Mouse (Mus musculus) liver, embryonic 16.5 days (tissue): ENCODE measurements around the gene Ugcg. TPM values are rescaled to one million over a fixed set of nuclear protein-coding genes. Genes with fewer than 3 reads are reported as not detected.
"Not testable (repeated sequence)": the region's sequence is repeated elsewhere in the genome, so short reads cannot be mapped to it uniquely, and the experiment has no call there.

ENCODE experiments used
- ATAC-seq: fragments of 200-750 bp; cut with Nextera tagmentation; 2 replicates; pipeline ENCODE4 v1.8.0; 2017; ENCODE audit warnings: low read depth, mild to moderate bottlenecking, moderate number of reproducible peaks, moderate library complexity
- H3K27ac ChIP-seq: fragments of 300-500 bp; sonication (generic); 2 replicates; pipeline ENCODE4 v1.5.1; 2014; ENCODE audit warnings: mild to moderate bottlenecking, low read length
- H3K27me3 ChIP-seq: fragments of 300-500 bp; sonication (generic); 2 replicates; pipeline ENCODE4 v1.6.1; 2014; ENCODE audit warnings: low read depth, low read length, mixed read lengths; ENCODE audit not compliant: control insufficient read depth, insufficient read depth
- H3K36me3 ChIP-seq: fragments of 300-500 bp; sonication (generic); 2 replicates; pipeline ENCODE4 v1.6.1; 2014; ENCODE audit warnings: mild to moderate bottlenecking; ENCODE audit not compliant: control insufficient read depth, insufficient read depth
- H3K4me1 ChIP-seq: fragments of 300-500 bp; sonication (generic); 2 replicates; pipeline ENCODE4 v1.6.1; 2014; ENCODE audit warnings: low read depth, low read length, mixed read lengths; ENCODE audit not compliant: control insufficient read depth
- H3K4me2 ChIP-seq: fragments of 300-500 bp; sonication (generic); 2 replicates; pipeline ENCODE4 v1.6.1; 2014; ENCODE audit warnings: low read depth, low read length, mixed read lengths
- H3K4me3 ChIP-seq: fragments of 300-500 bp; sonication (generic); 2 replicates; pipeline ENCODE4 v1.5.1; 2014; ENCODE audit warnings: low read depth, mild to moderate bottlenecking, low read length
- H3K9ac ChIP-seq: fragments of 300-500 bp; sonication (generic); 2 replicates; pipeline ENCODE4 v1.6.1; 2014; ENCODE audit warnings: low read depth, low read length
- H3K9me3 ChIP-seq: fragments of 300-500 bp; sonication (generic); replicated peaks from 2 replicates; pipeline ENCODE4 v1.6.1; 2016; ENCODE audit warnings: low read length; ENCODE audit not compliant: control insufficient read depth
- WGBS: fragments of 180-500 bp; shearing (Covaris S2); extraction: QIAGEN DNeasy Blood & Tissue Kit; methylation state at CpG from one replicate; pipeline ENCODE4 v1.1.7; 2014; ENCODE audit not compliant: insufficient replicate concordance; 5-methylcytosine and 5-hydroxymethylcytosine counted together
- polyA plus RNA-seq: library from polyadenylated mRNA; unstranded; fragments of >200 nt; fragmentation: Nextera tagmentation; extraction: Ambion mirVana; gene quantifications from 2 replicates; pipeline ENCODE4 v1.2.1, GENCODE M21; 2015

Ugcg gene
- polyA plus RNA-seq, 1 experiment from 2014 or later: 4.6 TPM

DNA sequence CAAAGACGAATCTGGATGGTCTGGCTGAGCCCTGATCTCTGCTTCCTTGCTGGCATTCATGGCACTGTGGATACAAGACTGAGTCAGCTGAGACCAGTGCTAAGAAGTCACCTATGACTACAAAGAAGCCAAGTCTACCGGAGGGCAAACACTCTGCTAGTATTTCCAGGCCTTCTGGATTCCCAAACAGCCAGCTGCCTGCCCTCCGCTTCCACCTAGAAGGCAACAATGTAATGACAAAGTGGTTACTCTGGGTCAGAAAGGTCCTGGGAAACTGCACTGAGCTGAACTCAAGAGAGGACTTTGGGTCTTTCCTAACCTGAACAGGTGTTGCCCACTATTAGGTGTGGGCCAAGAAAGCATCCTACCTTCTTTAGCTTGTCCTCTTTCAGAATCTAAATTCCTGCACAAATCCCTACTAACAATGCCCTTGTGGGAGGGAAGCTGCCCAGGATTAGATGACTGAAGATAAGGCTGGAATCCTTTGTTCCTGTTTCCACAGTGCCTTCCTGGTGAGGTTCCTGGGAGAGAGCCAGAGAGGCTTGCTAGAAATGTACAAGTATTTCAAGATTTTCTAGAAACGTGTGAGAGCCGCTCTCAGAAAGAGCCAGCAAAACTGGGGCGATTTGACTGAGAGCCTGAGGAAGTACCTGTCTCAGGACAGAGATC is 63.5 kb downstream of the Ugcg start:
- no peaks in the 10 kb centered on the region for H3K36me3 ChIP-seq
- no peak overlapping the region for H3K9ac ChIP-seq
- H3K4me3 ChIP-seq: no peak overlapping the region
- no peak overlapping the region for H3K4me2 ChIP-seq
- H3K27ac ChIP-seq: no peak overlapping the region
- H3K4me1 ChIP-seq: peaks cover 30% of the 10 kb centered on the region
- no peaks in the 10 kb centered on the region for H3K27me3 ChIP-seq
- 68% methylated on average over 6 of the region's 6 CpGs for WGBS
- no peaks in the 10 kb centered on the region for H3K9me3 ChIP-seq
- no peak for ATAC-seq

DNA sequence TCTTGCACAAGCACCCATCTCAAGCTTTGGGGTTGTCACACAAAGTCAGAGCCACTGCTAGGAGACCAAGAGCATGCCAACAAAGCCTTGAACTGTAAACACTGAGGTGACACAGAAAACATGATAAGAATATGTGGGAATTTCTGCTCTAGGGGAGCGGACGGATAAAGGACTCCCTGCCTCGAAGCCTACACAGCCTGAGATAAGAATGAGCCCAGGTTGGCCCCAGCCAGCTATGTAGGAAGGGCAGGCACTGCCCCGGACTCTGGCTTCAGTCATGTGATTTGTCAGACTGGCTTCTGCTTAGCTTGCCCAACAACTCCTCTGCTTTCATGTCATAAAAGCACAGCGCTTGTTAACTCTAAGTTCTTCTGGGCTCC is 64.0 kb downstream of the Ugcg start:
- ATAC-seq: peak; percentile 57; the same call in 1 of the 2 replicates
- H3K27ac ChIP-seq: no peak overlapping the region

DNA sequence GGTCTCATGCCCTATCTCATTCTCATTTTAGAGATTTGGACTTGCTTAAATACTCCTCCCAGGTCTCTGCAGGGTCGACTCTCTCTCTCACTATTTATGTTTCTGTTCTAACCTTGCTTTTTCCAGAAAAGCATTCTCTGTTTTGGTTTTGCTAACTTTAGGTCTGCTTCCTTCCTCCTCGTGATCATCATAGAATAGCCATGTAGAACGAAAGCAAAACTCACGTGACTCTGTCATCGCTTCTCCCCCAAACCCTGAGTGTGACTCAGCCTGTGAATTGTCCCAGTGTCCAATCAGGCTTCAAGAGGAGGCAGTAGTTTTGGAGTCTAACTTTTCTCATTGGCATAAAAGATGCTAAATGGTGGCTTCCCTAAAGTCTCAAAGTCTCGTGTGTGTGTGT is 65.3 kb downstream of the Ugcg start:
- 50% methylated on average over 6 of the region's 6 CpGs for WGBS
- Histone ChIP-seq H3K36me3 (no peaks in the 10 kb centered on the region), H3K27me3 (no peaks in the 10 kb centered on the region), H3K9ac (no peak overlapping the region), H3K27ac (peak overlapping the region; percentile 7; the same call in 1 of the 2 replicates), H3K4me3 (no peak overlapping the region), H3K4me2 (no peak overlapping the region), H3K4me1 (peaks cover 20% of the 10 kb centered on the region), H3K9me3 (no peaks in the 10 kb centered on the region)
- no peak for ATAC-seq

More for the DNA sequence above, 64.0 kb downstream of the Ugcg start:
- Histone ChIP-seq H3K9ac (no peak overlapping the region), H3K36me3 (no peaks in the 10 kb centered on the region), H3K4me3 (no peak overlapping the region), H3K4me2 (no peak overlapping the region), H3K4me1 (peaks cover 26% of the 10 kb centered on the region), H3K9me3 (no peaks in the 10 kb centered on the region), H3K27me3 (no peaks in the 10 kb centered on the region)
- 27% methylated on average over 5 of the region's 5 CpGs for WGBS

DNA sequence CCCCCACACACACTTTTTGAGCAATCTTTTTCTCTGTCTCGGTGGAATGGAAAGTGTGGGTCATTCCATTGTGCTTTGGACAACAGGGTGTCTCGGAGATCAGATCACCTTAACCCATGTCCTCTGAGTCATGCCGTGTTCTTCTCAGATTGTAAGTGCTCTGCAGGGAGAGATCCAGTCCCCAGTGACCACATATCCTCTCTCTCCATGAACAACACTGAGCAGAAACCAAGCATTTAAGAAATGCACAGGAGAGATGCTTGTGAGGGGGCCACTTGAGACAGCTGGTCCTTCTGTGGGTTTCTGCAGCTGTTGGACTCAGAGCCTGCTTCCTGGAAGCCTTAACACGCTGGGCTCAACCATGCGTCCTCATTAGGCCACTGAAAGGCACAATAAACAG is 66.9 kb downstream of the Ugcg start:
- Histone ChIP-seq H3K36me3 (no peaks in the 10 kb centered on the region), H3K9ac (no peak overlapping the region), H3K4me2 (no peak overlapping the region), H3K4me3 (no peak overlapping the region), H3K4me1 (peaks cover 29% of the 10 kb centered on the region), H3K27me3 (no peaks in the 10 kb centered on the region), H3K27ac (no peak overlapping the region), H3K9me3 (no peaks in the 10 kb centered on the region)
- no peak for ATAC-seq
- 59% methylated on average over 5 of the region's 5 CpGs for WGBS

DNA sequence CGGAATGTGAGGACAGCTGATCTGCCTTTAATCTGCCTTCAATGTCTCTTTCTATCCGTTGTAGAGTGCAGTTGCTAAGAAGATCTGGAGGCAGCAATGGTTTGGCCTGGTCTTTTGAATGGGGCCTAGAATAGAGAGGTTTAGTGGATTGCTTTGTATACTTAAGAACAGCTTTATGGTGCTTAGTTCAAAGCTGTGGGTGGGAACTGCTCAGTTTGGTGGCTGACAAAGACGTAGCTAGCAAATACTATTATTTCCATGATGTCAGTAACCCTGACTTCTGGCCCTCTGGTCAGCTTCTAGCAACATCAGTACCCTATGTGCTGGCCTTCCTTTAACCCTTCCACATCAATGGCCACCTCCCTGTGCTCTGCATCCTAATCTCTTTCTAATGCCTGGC is 68.8 kb downstream of the Ugcg start:
- no peaks in the 10 kb centered on the region for H3K36me3 ChIP-seq
- no peak overlapping the region for H3K27ac ChIP-seq
- H3K9ac ChIP-seq: no peak overlapping the region
- H3K4me1 ChIP-seq: peaks cover 17% of the 10 kb centered on the region
- 61% methylated on average over 3 of the region's 3 CpGs for WGBS
- no peaks in the 10 kb centered on the region for H3K9me3 ChIP-seq
- H3K4me2 ChIP-seq: no peak overlapping the region
- no peak for ATAC-seq
- no peak overlapping the region for H3K4me3 ChIP-seq
- H3K27me3 ChIP-seq: no peaks in the 10 kb centered on the region

DNA sequence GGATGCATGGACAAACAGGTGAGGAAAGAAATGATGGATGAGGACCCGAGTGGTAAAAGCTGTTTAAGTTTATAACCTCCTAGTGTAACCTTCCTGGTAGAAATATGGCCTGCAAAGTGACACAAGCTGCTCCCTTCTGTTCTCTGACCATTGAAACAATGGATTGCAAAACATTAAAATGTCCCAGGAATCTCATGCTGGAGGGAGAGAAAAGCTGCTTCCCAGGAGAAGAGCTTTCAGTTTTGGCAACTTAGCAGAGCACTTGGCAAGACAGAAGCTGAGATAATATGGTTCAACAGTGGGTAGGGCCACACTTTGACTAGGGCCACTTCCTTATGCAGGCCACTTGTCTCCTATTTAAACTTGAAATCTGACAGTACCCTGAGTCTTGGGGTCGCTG is 69.7 kb downstream of the Ugcg start:
- Histone ChIP-seq H3K27me3 (no peaks in the 10 kb centered on the region), H3K9ac (no peak overlapping the region), H3K36me3 (no peaks in the 10 kb centered on the region), H3K4me1 (peaks cover 14% of the 10 kb centered on the region), H3K9me3 (no peaks in the 10 kb centered on the region), H3K27ac (no peak overlapping the region), H3K4me2 (no peak overlapping the region), H3K4me3 (no peak overlapping the region)
- ATAC-seq: no peak
- 58% methylated on average over 2 of the region's 2 CpGs for WGBS

DNA sequence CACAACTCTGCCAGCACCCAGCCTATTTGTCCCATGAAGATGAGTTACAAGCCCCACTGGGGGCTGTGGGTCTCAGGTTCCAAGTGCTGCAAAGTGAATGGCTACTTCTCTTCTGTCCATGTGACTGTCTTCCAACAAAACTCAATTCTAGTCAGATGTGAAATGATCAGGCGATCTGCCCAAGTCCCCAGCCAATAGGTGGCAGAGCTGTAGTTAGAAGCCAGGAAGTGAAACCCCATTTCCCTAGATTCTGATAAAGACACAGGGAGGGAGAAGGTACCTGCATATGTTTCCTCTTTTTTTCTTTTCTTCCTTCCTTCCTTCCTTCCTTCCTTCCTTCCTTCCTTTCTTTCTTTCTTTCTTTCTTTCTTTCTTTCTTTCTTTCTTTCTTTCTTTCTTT is 70.7 kb downstream of the Ugcg start:
- Histone ChIP-seq H3K27ac (peak overlapping the region; percentile 45; the same call in 1 of the 2 replicates), H3K4me2 (no peak overlapping the region), H3K9ac (no peak overlapping the region), H3K9me3 (no peaks in the 10 kb centered on the region), H3K27me3 (no peaks in the 10 kb centered on the region), H3K36me3 (no peaks in the 10 kb centered on the region), H3K4me1 (peaks cover 14% of the 10 kb centered on the region), H3K4me3 (no peak overlapping the region)
- 38% methylated on average over 1 of the region's 1 CpGs for WGBS
- no peak for ATAC-seq

DNA sequence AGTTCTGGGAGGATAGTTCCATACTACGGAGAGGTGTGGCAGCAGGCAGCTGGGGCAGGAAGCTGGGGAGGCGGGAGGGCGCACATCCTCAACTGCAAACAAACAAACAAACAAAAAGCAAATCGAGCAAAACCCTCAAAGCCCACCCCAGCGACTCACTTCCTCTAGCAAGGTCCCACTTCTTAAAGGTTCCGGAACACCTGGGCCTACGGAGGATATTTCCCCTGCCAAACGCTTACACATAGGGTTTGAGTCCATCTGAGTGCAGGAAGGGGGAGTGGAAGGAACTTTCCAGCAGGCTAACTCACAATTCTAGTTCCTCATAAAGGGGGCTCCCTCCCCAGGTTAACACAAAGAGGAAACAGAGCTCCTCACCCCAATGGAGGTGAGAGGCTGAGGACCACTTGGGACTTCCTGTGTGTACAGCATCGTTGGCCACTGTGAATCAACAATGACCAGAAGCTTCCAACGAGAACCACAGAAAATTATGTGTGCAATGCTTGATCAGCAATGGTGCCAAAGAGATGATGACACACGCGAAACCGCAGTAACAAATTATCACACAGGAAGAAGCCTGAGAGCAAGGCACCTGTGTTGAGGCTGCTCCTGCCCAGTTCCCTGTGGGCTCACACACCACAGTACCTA is 71.9 kb downstream of the Ugcg start:
- H3K4me1 ChIP-seq: peaks cover 14% of the 10 kb centered on the region

DNA sequence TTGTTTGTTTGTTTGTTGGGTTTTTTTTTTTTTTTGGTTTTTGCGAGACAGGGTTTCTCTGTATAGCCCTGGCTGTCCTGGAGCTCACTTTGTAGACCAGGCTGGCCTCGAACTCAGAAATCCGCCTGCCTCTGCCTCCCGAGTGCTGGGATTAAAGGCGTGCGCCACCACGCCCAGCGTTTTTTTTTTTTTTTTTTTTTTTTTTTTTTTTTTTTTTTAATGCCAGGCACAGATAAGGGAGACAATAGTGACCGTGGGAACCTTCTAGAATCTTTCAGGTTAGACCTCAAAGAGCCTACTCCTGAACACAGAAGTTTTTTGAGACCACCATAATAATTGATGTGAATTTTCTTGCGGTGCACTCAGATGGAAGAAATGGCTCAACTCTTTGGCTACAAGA is 72.5 kb downstream of the Ugcg start:
- WGBS: 78% methylated on average over 3 of the region's 10 CpGs

More for the DNA sequence above, 71.9 kb downstream of the Ugcg start:
- peak overlapping the region; percentile 62 for H3K27ac ChIP-seq
- 0 out of 2 replicates have a peak, but pooled peaks have one; percentile 10 for ATAC-seq
- no peak overlapping the region for H3K9ac ChIP-seq
- no peaks in the 10 kb centered on the region for H3K36me3 ChIP-seq
- H3K9me3 ChIP-seq: no peaks in the 10 kb centered on the region
- no peak overlapping the region for H3K4me3 ChIP-seq
- H3K4me2 ChIP-seq: peak overlapping the region; percentile 27; the same call in 1 of the 2 replicates
- WGBS: 41% methylated on average over 13 of the region's 13 CpGs
- H3K27me3 ChIP-seq: no peaks in the 10 kb centered on the region

More for the DNA sequence above, 72.5 kb downstream of the Ugcg start:
- not testable (repeated sequence) for H3K9ac ChIP-seq, H3K36me3 ChIP-seq, H3K9me3 ChIP-seq, H3K27me3 ChIP-seq, ATAC-seq, H3K4me3 ChIP-seq, H3K27ac ChIP-seq, H3K4me2 ChIP-seq
- peaks cover 14% of the 10 kb centered on the region for H3K4me1 ChIP-seq
